Mouse (Mus musculus): ENCODE measurements around the gene Nup107. TPM values are rescaled to one million over a fixed set of nuclear protein-coding genes. Genes with fewer than 3 reads are reported as not detected.

Gene Nup107
- polyA plus RNA-seq, 1 experiment from 2014 or later: 73.3 TPM

- no peak overlapping the region for H3K27ac ChIP-seq (replicated peaks)
- no peak overlapping the region for H3K4me2 ChIP-seq (replicated peaks)
- H3K9me3 ChIP-seq: no peaks in the 10 kb centered on the region
- peaks cover 89% of the 10 kb centered on the region for H3K36me3 ChIP-seq
- ATAC-seq (ENCODE audit: low FRiP score, low read depth): no peak
- 94% methylated on average over 14 of the region's 14 CpGs for WGBS
- no peaks in the 10 kb centered on the region for H3K27me3 ChIP-seq
- no peak overlapping the region for H3K4me3 ChIP-seq
- no peaks in the 10 kb centered on the region for H3K4me1 ChIP-seq
- H3K9ac ChIP-seq (replicated peaks): 0 out of 2 replicates have a peak overlapping the region, but pooled peaks have one; percentile 24
Observed at GRCm38 (mm10) chr10:117782491-117783260, 9.8 kb downstream of the Nup107 start.

GRCm38 (mm10) chr10:117782056-117782455 lies 10.4 kb downstream of the Nup107 start:
- H3K36me3 ChIP-seq: peaks cover 86% of the 10 kb centered on the region

GRCm38 (mm10) chr10:117781021-117781725 lies 11.3 kb downstream of the Nup107 start:
- Histone ChIP-seq H3K4me2 (replicated peaks) (no peak overlapping the region), H3K36me3 (peaks cover 86% of the 10 kb centered on the region), H3K4me1 (no peaks in the 10 kb centered on the region), H3K4me3 (no peak overlapping the region), H3K27ac (replicated peaks) (no peak overlapping the region), H3K27me3 (no peaks in the 10 kb centered on the region), H3K9ac (replicated peaks) (no peak overlapping the region), H3K9me3 (no peaks in the 10 kb centered on the region)
- 94% methylated on average over 17 of the region's 17 CpGs for WGBS
- no peak for ATAC-seq (ENCODE audit: low FRiP score, low read depth)

More at GRCm38 (mm10) chr10:117782056-117782455, 10.4 kb downstream of the Nup107 start:
- no peak overlapping the region for H3K4me2 ChIP-seq (replicated peaks)
- 91% methylated on average over 2 of the region's 2 CpGs for WGBS
- H3K4me1 ChIP-seq: no peaks in the 10 kb centered on the region
- no peaks in the 10 kb centered on the region for H3K27me3 ChIP-seq
- no peak overlapping the region for H3K27ac ChIP-seq (replicated peaks)
- H3K9me3 ChIP-seq: no peaks in the 10 kb centered on the region
- ATAC-seq (ENCODE audit: low FRiP score, low read depth): no peak
- H3K9ac ChIP-seq (replicated peaks): no peak overlapping the region
- no peak overlapping the region for H3K4me3 ChIP-seq

- no peak overlapping the region for H3K4me2 ChIP-seq (replicated peaks)
- H3K36me3 ChIP-seq: peaks cover 86% of the 10 kb centered on the region
- WGBS: 94% methylated on average over 6 of the region's 6 CpGs
- no peaks in the 10 kb centered on the region for H3K27me3 ChIP-seq
- no peak overlapping the region for H3K9ac ChIP-seq (replicated peaks)
- H3K9me3 ChIP-seq: no peaks in the 10 kb centered on the region
- H3K4me3 ChIP-seq: no peak overlapping the region
- H3K4me1 ChIP-seq: no peaks in the 10 kb centered on the region
- no peak overlapping the region for H3K27ac ChIP-seq (replicated peaks)
- no peak for ATAC-seq (ENCODE audit: low FRiP score, low read depth)
Observed at GRCm38 (mm10) chr10:117780306-117780911, 12.1 kb downstream of the Nup107 start.

GRCm38 (mm10) chr10:117779581-117780305 lies 12.8 kb downstream of the Nup107 start:
- peaks cover 86% of the 10 kb centered on the region for H3K36me3 ChIP-seq
- H3K4me2 ChIP-seq (replicated peaks): no peak overlapping the region
- 96% methylated on average over 8 of the region's 8 CpGs for WGBS
- H3K9ac ChIP-seq (replicated peaks): no peak overlapping the region
- H3K27me3 ChIP-seq: no peaks in the 10 kb centered on the region
- H3K4me3 ChIP-seq: no peak overlapping the region
- no peak overlapping the region for H3K27ac ChIP-seq (replicated peaks)
- ATAC-seq (ENCODE audit: low FRiP score, low read depth): no peak
- no peaks in the 10 kb centered on the region for H3K4me1 ChIP-seq
- H3K9me3 ChIP-seq: no peaks in the 10 kb centered on the region

- Histone ChIP-seq H3K27me3 (no peaks in the 10 kb centered on the region), H3K4me3 (no peak overlapping the region), H3K4me1 (no peaks in the 10 kb centered on the region), H3K4me2 (replicated peaks) (no peak overlapping the region), H3K27ac (replicated peaks) (no peak overlapping the region), H3K36me3 (peaks cover 88% of the 10 kb centered on the region), H3K9me3 (no peaks in the 10 kb centered on the region), H3K9ac (replicated peaks) (no peak overlapping the region)
- ATAC-seq (ENCODE audit: low FRiP score, low read depth): no peak
- WGBS: 92% methylated on average over 4 of the region's 4 CpGs
Observed at GRCm38 (mm10) chr10:117778951-117779350, 13.6 kb downstream of the Nup107 start.

GRCm38 (mm10) chr10:117778328-117778910 lies 14.1 kb downstream of the Nup107 start:
- no peak overlapping the region for H3K4me3 ChIP-seq
- H3K4me2 ChIP-seq (replicated peaks): no peak overlapping the region
- H3K4me1 ChIP-seq: no peaks in the 10 kb centered on the region
- 89% methylated on average over 12 of the region's 12 CpGs for WGBS
- H3K9ac ChIP-seq (replicated peaks): no peak overlapping the region
- ATAC-seq (ENCODE audit: low FRiP score, low read depth): no peak
- H3K27ac ChIP-seq (replicated peaks): no peak overlapping the region
- H3K27me3 ChIP-seq: no peaks in the 10 kb centered on the region
- peaks cover 85% of the 10 kb centered on the region for H3K36me3 ChIP-seq
- no peaks in the 10 kb centered on the region for H3K9me3 ChIP-seq

GRCm38 (mm10) chr10:117777501-117778327 lies 14.8 kb downstream of the Nup107 start:
- Histone ChIP-seq H3K27ac (replicated peaks) (no peak overlapping the region), H3K4me1 (no peaks in the 10 kb centered on the region), H3K4me2 (replicated peaks) (no peak overlapping the region), H3K4me3 (no peak overlapping the region), H3K9ac (replicated peaks) (no peak overlapping the region), H3K27me3 (no peaks in the 10 kb centered on the region), H3K9me3 (no peaks in the 10 kb centered on the region), H3K36me3 (peaks cover 89% of the 10 kb centered on the region)
- 94% methylated on average over 17 of the region's 17 CpGs for WGBS
- ATAC-seq (ENCODE audit: low FRiP score, low read depth): no peak

- H3K27ac ChIP-seq (replicated peaks): no peak overlapping the region
- H3K4me3 ChIP-seq: no peak overlapping the region
- H3K9ac ChIP-seq (replicated peaks): no peak overlapping the region
- H3K4me2 ChIP-seq (replicated peaks): no peak overlapping the region
- peaks cover 89% of the 10 kb centered on the region for H3K36me3 ChIP-seq
- no peak for ATAC-seq (ENCODE audit: low FRiP score, low read depth)
- H3K27me3 ChIP-seq: no peaks in the 10 kb centered on the region
- no peaks in the 10 kb centered on the region for H3K9me3 ChIP-seq
- no peaks in the 10 kb centered on the region for H3K4me1 ChIP-seq
- 93% methylated on average over 3 of the region's 3 CpGs for WGBS
Observed at GRCm38 (mm10) chr10:117777103-117777470, 15.4 kb downstream of the Nup107 start.

GRCm38 (mm10) chr10:117776281-117777102 lies 16.0 kb downstream of the Nup107 start:
- Histone ChIP-seq H3K27me3 (no peaks in the 10 kb centered on the region), H3K4me1 (no peaks in the 10 kb centered on the region), H3K4me3 (no peak overlapping the region), H3K9me3 (no peaks in the 10 kb centered on the region), H3K9ac (replicated peaks) (no peak overlapping the region), H3K36me3 (peaks cover 86% of the 10 kb centered on the region), H3K27ac (replicated peaks) (no peak overlapping the region), H3K4me2 (replicated peaks) (no peak overlapping the region)
- 94% methylated on average over 12 of the region's 12 CpGs for WGBS
- no peak for ATAC-seq (ENCODE audit: low FRiP score, low read depth)

Measured in midbrain, embryonic 12.5 days (tissue).